Mouse (Mus musculus) lung, postnatal 0 days (tissue): ENCODE measurements around the gene Polrmt.

Experiments used
- CTCF ChIP-seq: IDR thresholded peaks from 2 replicates; pipeline ENCODE4 v1.5.1; 2016; ENCODE audit warnings: antibody characterized with exemption, mild to moderate bottlenecking
- EP300 ChIP-seq: IDR thresholded peaks from 2 replicates; pipeline ENCODE4 v1.6.1; 2016; ENCODE audit warnings: antibody characterized with exemption, mild to moderate bottlenecking, control low read depth

DNA sequence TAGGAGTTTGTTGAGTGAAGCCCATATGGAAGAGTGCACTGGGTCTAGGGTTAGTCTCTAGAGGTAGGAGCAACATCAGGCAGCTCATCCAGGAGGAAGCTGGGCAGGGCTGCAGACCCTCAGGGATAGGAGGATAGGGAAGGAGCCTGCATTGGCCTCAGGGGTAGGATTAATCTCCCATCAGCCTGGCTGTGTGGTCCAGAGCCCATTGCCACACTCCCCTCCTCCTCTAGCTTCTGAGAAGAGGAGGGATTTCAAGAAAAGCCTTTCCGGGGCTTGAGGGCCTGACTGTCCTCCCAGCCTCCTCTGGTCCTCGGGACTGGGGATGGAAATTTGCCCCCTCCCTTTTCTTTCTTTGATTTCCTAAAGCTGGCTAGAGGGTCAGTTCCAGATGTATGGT, 32.8 kb upstream of the Polrmt start:
- no peak for TF ChIP-seq CTCF
- no peak for TF ChIP-seq EP300
